Mouse (Mus musculus): Measurements from ENCODE around the gene Atg4a. TPM values are rescaled to one million over a fixed set of nuclear protein-coding genes. Genes with fewer than 3 reads are reported as not detected.
A peak's percentile ranks its signal among the peaks of the same experiment; 100 is the strongest.

Gene Atg4a
- polyA plus RNA-seq (2015; fragmentation: Nextera tagmentation; extraction: Ambion mirVana), result 12.9 and 13.0 TPM in 2 replicates

DNA sequence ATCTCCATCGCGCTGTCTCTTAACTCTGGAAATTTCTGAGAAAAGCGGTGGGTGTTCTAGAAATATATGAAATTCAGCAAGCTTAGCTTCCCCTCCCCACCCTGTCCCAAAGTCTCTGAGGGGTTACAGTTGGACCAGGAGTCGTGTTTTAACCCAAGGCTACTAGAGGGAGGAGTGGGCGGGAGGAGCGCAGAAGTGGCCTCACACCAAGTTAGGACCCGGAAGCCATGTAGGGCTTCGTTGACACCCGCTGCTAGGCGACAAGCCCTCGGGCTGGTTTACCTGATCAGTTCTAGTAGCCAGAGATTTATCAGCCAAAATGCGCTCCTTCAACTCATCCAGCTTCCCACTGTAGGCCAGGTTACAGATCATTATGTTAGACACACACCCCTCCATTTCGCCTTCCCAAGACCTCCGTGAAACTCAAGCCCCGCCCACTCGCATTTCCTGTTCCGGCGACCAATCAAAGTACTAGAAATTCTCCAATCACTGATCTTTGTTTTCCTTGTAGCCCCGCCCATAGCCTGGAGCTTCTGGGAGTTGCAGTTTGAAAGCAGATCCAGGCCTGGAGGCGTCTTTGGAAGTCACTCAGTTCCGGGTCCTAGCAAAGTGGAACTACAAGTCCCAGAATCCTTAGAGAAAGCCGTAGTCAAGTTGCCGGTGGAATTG lies at the start of gene Atg4a, which contains the start of gene Psmd10:
Gene Atg4a, plus strand, starts transcription at position 636 of the 669 bp plus-strand sequence.
Gene Psmd10, minus strand, starts transcription at position 457 of the 669 bp plus-strand sequence.
- H3K36me3 ChIP-seq, result no peaks in the 10 kb centered on the region

DNA sequence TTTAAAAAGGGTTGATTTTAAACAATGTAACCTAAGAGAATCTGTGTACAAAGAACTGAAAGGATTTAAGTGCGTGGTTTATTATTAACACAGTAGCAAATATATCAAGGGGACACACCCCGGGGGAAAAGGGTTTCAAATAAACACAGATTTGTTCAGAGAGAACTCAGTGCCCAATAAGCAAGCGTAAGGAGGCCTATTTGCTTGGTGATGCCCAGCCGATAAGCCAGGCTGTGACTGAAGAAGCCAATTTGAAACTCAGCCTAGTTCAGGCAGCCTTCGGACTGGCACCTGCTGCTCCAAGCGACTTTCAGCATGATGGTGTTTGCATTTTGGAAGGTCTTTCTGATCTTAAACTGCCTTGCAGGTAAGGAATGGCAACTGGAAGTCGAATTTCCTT lies 49.3 kb upstream of the Atg4a start, which contains the start of gene Vsig1:
Gene Vsig1, plus strand, starts transcription at position 249 of the 400 bp plus-strand sequence.
- no peak within 1 kb of the TSS for H3K9ac ChIP-seq
- H3K27me3 ChIP-seq, result peaks cover 3% of the 10 kb centered on the region; the same call in 1 of the 2 replicates
- ATAC-seq (replicated peaks; ENCODE audit: insufficient number of reproducible peaks, insufficient read depth, low FRiP score, low read depth), result no peak
- WGBS, result 66% methylated on average over 7 of the region's 7 CpGs
- no peaks in the 10 kb centered on the region for H3K36me3 ChIP-seq
- no peaks in the 10 kb centered on the region for H3K9me3 ChIP-seq (replicated peaks)
- H3K27ac ChIP-seq, result no peak within 1 kb of the TSS
- no peak within 1 kb of the TSS for H3K4me3 ChIP-seq
- H3K4me2 ChIP-seq, result no peak within 1 kb of the TSS
- H3K4me1 ChIP-seq (replicated peaks), result no peaks in the 10 kb centered on the region

More for the DNA sequence above, at the start of gene Atg4a, which contains the start of gene Psmd10:
- peak within 1 kb of the TSS; percentile 62 for H3K4me3 ChIP-seq
- 14% methylated on average over 23 of the region's 23 CpGs for WGBS
- no peaks in the 10 kb centered on the region for H3K27me3 ChIP-seq
- H3K9ac ChIP-seq, result peak within 1 kb of the TSS; percentile 46
- peak within 1 kb of the TSS; percentile 40; the same call in 1 of the 2 replicates for H3K27ac ChIP-seq
- peak within 1 kb of the TSS; percentile 62 for H3K4me2 ChIP-seq
- peak; percentile 98 for ATAC-seq (replicated peaks; ENCODE audit: insufficient number of reproducible peaks, insufficient read depth, low FRiP score, low read depth)
- no peaks in the 10 kb centered on the region for H3K4me1 ChIP-seq (replicated peaks)
- no peaks in the 10 kb centered on the region for H3K9me3 ChIP-seq (replicated peaks)

DNA sequence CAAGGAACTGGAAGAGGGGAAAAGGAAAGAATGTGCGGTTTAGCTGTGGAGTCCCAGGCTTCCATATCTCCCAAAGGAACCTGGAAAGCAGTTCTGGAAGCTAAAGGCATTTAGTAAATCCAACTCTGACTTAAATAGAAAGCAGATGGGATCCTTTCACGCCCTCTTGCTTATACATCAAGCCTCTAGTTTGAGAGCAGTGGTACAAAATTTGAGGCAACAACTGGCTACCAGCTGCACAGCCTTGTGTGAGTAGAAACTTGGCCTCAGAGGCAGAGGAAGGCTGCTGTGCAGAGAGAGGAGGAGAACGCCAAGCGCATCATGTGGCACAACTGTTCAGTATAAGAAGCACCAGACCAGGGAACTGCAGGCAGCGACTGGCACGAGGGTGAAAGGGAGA lies 35.4 kb upstream of the Atg4a start:
- Histone ChIP-seq H3K27ac (no peak overlapping the region), H3K9ac (no peak overlapping the region), H3K36me3 (no peaks in the 10 kb centered on the region), H3K27me3 (peaks cover 13% of the 10 kb centered on the region; the same call in 1 of the 2 replicates), H3K4me2 (no peak overlapping the region), H3K9me3 (replicated peaks) (no peaks in the 10 kb centered on the region), H3K4me3 (no peak overlapping the region), H3K4me1 (replicated peaks) (no peaks in the 10 kb centered on the region)
- no peak for ATAC-seq (replicated peaks; ENCODE audit: insufficient number of reproducible peaks, insufficient read depth, low FRiP score, low read depth)
- 75% methylated on average over 6 of the region's 6 CpGs for WGBS

DNA sequence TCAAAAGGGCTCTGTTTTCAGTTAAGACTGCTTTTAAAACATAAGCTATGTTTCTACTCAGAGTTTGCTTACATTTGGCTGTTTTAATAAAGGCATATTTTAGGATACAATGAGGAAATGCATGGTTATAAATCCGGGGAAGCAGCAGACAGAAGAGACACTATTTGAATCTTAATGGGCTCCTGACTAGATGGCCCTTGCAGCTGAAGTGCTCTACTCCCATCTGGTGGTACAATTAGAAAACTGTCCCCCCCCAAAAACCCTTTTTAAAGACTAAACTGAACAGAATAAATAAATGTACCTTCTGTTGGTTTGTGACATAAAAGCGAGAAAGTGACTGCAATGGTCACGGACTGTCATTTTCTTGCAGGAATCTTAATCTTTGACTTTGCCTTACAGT lies 24.6 kb upstream of the Atg4a start:
- peaks cover 4% of the 10 kb centered on the region; the same call in 1 of the 2 replicates for H3K27me3 ChIP-seq
- no peak for ATAC-seq (replicated peaks; ENCODE audit: insufficient number of reproducible peaks, insufficient read depth, low FRiP score, low read depth)
- H3K9me3 ChIP-seq (replicated peaks), result no peaks in the 10 kb centered on the region

GRCm38 (mm10) chrX:140933263-140933662 lies 23.4 kb upstream of the Atg4a start:
- 59% methylated on average over 3 of the region's 3 CpGs for WGBS
- Histone ChIP-seq H3K9ac (no peak overlapping the region), H3K4me2 (no peak overlapping the region), H3K36me3 (no peaks in the 10 kb centered on the region), H3K27me3 (peaks cover 4% of the 10 kb centered on the region; the same call in 1 of the 2 replicates), H3K27ac (no peak overlapping the region), H3K4me3 (no peak overlapping the region), H3K4me1 (replicated peaks) (no peaks in the 10 kb centered on the region), H3K9me3 (replicated peaks) (no peaks in the 10 kb centered on the region)
- no peak for ATAC-seq (replicated peaks; ENCODE audit: insufficient number of reproducible peaks, insufficient read depth, low FRiP score, low read depth)

More for the DNA sequence above, 24.6 kb upstream of the Atg4a start:
- H3K27ac ChIP-seq, result no peak overlapping the region
- no peaks in the 10 kb centered on the region for H3K36me3 ChIP-seq
- no peak overlapping the region for H3K4me2 ChIP-seq
- 63% methylated on average over 3 of the region's 3 CpGs for WGBS
- no peaks in the 10 kb centered on the region for H3K4me1 ChIP-seq (replicated peaks)
- no peak overlapping the region for H3K9ac ChIP-seq
- H3K4me3 ChIP-seq, result no peak overlapping the region

GRCm38 (mm10) chrX:140936271-140936670 lies 20.4 kb upstream of the Atg4a start:
- H3K9me3 ChIP-seq (replicated peaks), result no peaks in the 10 kb centered on the region
- H3K36me3 ChIP-seq, result no peaks in the 10 kb centered on the region
- peaks cover 4% of the 10 kb centered on the region; the same call in 1 of the 2 replicates for H3K27me3 ChIP-seq
- no peak overlapping the region for H3K4me2 ChIP-seq
- no peak overlapping the region for H3K9ac ChIP-seq
- WGBS, result 48% methylated on average over 5 of the region's 5 CpGs
- no peak overlapping the region for H3K4me3 ChIP-seq
- H3K4me1 ChIP-seq (replicated peaks), result no peaks in the 10 kb centered on the region
- peak overlapping the region; percentile 27; the same call in 1 of the 2 replicates for H3K27ac ChIP-seq
- no peak for ATAC-seq (replicated peaks; ENCODE audit: insufficient number of reproducible peaks, insufficient read depth, low FRiP score, low read depth)

DNA sequence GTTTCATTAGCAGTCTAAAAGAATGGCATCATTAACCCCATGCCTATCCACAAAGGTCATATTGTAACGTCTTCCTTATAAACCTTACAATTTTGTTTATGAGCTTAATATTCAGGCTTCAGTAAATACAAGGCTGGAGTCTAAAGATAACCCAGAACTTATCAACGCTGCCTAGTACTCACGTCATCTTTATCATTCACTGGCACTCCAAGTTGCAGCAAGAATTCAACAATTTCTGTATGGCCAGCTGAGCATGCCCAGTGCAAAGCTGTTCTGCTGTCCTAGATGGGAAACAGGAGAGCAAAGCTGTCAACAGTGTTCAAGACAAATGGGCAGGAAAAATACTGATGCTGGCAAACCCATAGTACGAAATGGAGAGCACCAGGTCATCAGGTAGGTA lies 3.1 kb upstream of the Atg4a start:
- H3K4me1 ChIP-seq (replicated peaks), result no peaks in the 10 kb centered on the region
- no peaks in the 10 kb centered on the region for H3K27me3 ChIP-seq
- H3K36me3 ChIP-seq, result no peaks in the 10 kb centered on the region
- no peak overlapping the region for H3K4me3 ChIP-seq
- H3K27ac ChIP-seq, result no peak overlapping the region
- no peaks in the 10 kb centered on the region for H3K9me3 ChIP-seq (replicated peaks)
- H3K9ac ChIP-seq, result no peak overlapping the region
- H3K4me2 ChIP-seq, result no peak overlapping the region
- 73% methylated on average over 4 of the region's 4 CpGs for WGBS
- ATAC-seq (replicated peaks; ENCODE audit: insufficient number of reproducible peaks, insufficient read depth, low FRiP score, low read depth), result no peak

DNA sequence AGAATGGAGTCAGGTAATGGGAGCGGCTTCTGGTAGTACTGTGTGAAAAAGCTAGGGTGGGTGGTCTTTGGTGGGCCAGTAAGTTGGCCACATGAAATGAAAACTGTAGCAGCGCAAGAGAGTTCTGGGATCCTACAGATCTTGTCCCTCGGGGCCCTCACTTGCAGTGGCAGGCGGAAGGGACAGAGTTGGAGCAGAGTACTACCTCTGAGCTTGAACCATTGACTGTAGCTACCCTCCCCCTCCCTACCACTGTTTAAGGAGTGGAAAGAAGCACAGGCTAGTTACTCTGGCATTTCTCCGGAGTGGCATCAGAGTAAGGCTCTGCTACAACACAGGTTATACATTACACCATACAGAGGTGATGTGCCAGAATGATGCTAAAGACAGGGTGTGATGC lies 252 bp downstream of the Atg4a start:
- no peaks in the 10 kb centered on the region for H3K27me3 ChIP-seq
- peak overlapping the region; percentile 46 for H3K9ac ChIP-seq
- 9% methylated on average over 5 of the region's 5 CpGs for WGBS
- no peaks in the 10 kb centered on the region for H3K9me3 ChIP-seq (replicated peaks)
- H3K4me2 ChIP-seq, result peak overlapping the region; percentile 62
- no peaks in the 10 kb centered on the region for H3K36me3 ChIP-seq
- H3K4me3 ChIP-seq, result peak overlapping the region; percentile 62
- no peak for ATAC-seq (replicated peaks; ENCODE audit: insufficient number of reproducible peaks, insufficient read depth, low FRiP score, low read depth)
- no peaks in the 10 kb centered on the region for H3K4me1 ChIP-seq (replicated peaks)
- H3K27ac ChIP-seq, result no peak overlapping the region

DNA sequence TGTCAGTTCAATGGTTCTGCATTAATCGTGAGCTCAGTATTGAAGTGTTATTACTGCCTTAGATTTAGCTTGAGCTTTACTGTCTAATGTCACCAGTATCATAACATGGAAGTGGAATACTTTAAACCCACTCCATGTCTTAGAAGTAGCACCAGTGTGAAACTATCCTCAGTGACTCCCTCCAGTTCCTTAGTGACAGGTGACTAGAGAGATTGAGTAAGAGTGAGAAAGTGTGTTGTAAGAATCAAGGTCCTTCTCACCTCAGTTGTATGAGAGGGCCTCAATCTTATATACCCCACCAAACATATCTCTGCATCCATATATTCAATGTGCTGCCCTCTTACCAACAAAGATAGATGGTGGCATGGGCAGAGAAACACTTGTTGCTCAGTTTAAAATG lies 22.2 kb downstream of the Atg4a start:
- no peaks in the 10 kb centered on the region for H3K9me3 ChIP-seq (replicated peaks)
- WGBS, result 83% methylated on average over 1 of the region's 1 CpGs
- ATAC-seq (replicated peaks; ENCODE audit: insufficient number of reproducible peaks, insufficient read depth, low FRiP score, low read depth), result no peak

GRCm38 (mm10) chrX:140979546-140979945 lies 22.8 kb downstream of the Atg4a start:
- H3K4me3 ChIP-seq, result no peak overlapping the region
- ATAC-seq (replicated peaks; ENCODE audit: insufficient number of reproducible peaks, insufficient read depth, low FRiP score, low read depth), result no peak; the same call in 1 of the 2 replicates
- no peak overlapping the region for H3K4me2 ChIP-seq
- H3K9ac ChIP-seq, result no peak overlapping the region
- no peaks in the 10 kb centered on the region for H3K9me3 ChIP-seq (replicated peaks)
- H3K27me3 ChIP-seq, result peaks cover 10% of the 10 kb centered on the region; the same call in 1 of the 2 replicates
- peaks cover 7% of the 10 kb centered on the region for H3K4me1 ChIP-seq (replicated peaks)
- no peak overlapping the region for H3K27ac ChIP-seq
- H3K36me3 ChIP-seq, result no peaks in the 10 kb centered on the region
- 75% methylated on average over 2 of the region's 2 CpGs for WGBS

More for the DNA sequence above, 22.2 kb downstream of the Atg4a start:
- H3K4me2 ChIP-seq, result no peak overlapping the region
- H3K4me3 ChIP-seq, result no peak overlapping the region
- no peak overlapping the region for H3K27ac ChIP-seq
- H3K9ac ChIP-seq, result no peak overlapping the region
- peaks cover 7% of the 10 kb centered on the region for H3K4me1 ChIP-seq (replicated peaks)
- H3K27me3 ChIP-seq, result peaks cover 10% of the 10 kb centered on the region; the same call in 1 of the 2 replicates
- H3K36me3 ChIP-seq, result no peaks in the 10 kb centered on the region

GRCm38 (mm10) chrX:140980163-140980562 lies 23.5 kb downstream of the Atg4a start:
- Histone ChIP-seq H3K36me3 (no peaks in the 10 kb centered on the region), H3K27me3 (peaks cover 15% of the 10 kb centered on the region; the same call in 1 of the 2 replicates), H3K4me3 (no peak overlapping the region), H3K27ac (no peak overlapping the region), H3K4me2 (no peak overlapping the region), H3K9ac (no peak overlapping the region), H3K9me3 (replicated peaks) (no peaks in the 10 kb centered on the region), H3K4me1 (replicated peaks) (peaks cover 7% of the 10 kb centered on the region)
- ATAC-seq (replicated peaks; ENCODE audit: insufficient number of reproducible peaks, insufficient read depth, low FRiP score, low read depth), result no peak
- 68% methylated on average over 4 of the region's 4 CpGs for WGBS
